In the genomic region with DNA sequence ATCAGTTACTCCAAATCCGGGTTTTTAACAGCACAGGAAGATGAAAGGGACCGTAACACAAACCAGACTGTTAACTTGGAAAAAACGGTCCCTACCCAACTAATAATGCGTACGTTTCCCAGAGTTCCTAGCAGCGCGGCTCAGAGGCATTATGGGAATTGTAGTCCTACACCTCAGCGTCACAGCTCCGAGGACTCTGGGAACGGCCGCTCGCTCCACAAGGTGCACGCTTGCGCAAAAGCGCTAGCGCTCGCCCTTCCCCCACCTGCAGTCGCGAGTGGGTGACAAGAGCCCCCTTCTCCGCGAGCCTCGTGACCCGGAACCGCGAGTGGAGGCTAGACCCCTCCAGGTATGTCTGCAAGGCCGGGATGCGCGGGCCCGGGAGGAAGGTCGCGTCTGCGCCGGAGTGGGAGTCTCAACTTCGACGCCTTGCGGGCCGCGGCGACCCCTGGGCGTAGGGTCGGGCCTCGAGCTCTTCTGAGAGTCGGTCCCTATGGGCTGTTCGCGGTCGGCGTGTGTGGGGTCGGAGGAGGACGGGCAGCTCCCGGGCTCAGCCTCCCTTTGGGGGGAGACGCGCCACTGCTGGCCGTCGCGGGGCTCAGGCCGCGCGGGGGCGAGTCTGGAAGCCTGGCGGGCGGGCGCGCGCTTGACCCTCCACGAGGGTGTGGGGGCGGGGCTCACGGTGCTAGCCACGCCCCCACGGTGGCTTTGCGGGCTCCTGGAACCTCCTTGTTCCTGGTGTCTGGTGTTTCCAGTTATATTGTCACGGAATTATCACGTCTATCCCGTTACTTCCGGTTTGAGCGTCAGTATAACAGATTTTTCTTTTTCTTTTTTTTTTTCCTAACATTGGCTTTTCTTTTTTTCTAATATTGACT, we compare ENCODE assay signal across 8 mouse cellular contexts. TPM values are rescaled to one million over a fixed set of nuclear protein-coding genes. Genes with fewer than 3 reads are reported as not detected.
DNase-seq lines count a peak whose midpoint lies in the region; ATAC-seq lines count a peak whose summit lies in the region.

A gene (plus strand): TSS at position 138 of the 878 bp plus-strand sequence.

- H3K4me3 ChIP-seq in hindbrain, embryonic 13.5 days, result peak within 1 kb of the TSS; percentile 87

- H3K36me3 ChIP-seq in hindbrain, embryonic 13.5 days, result 0 out of 2 replicates have a peak, but pooled peaks cover 2% of the 10 kb centered on the region

- H3K27me3 ChIP-seq in hindbrain, embryonic 13.5 days, result no peaks in the 10 kb centered on the region

- no peaks in the 10 kb centered on the region for H3K9me3 ChIP-seq in hindbrain, embryonic 13.5 days

- WGBS in hindbrain, embryonic 13.5 days, result under 1% methylated on average over 72 of the region's 75 CpGs

- H3K9ac ChIP-seq in hindbrain, embryonic 13.5 days, result peak within 1 kb of the TSS; percentile 87

- H3K4me1 ChIP-seq in hindbrain, embryonic 13.5 days (replicated peaks), result peaks cover 16% of the 10 kb centered on the region

- H3K4me2 ChIP-seq in hindbrain, embryonic 13.5 days, result peak within 1 kb of the TSS; percentile 60

- DNase-seq in NIH3T3 (ENCODE audit: low read depth), result peak; percentile 96
- peak; percentile 97 for DNase-seq in cerebellum, postnatal 10 days
- peak; percentile 91 for DNase-seq in frontal cortex, postnatal 14 days (ENCODE audit: low spot score in 2 of 2)
- DNase-seq in layer of hippocampus, postnatal 25 days (ENCODE audit: extremely low spot score in 1 of 2, low spot score in 1 of 2), result peak; percentile 89 to 92
- peak; percentile 95 for DNase-seq in lung, postnatal 25 days (ENCODE audit: low spot score)
- DNase-seq in retina, embryonic 14.5 days (ENCODE audit: low spot score), result peak; percentile 95
- DNase-seq in thymus, postnatal 4 days, result peak; percentile 95

- peak within 1 kb of the TSS; percentile 93 for H3K27ac ChIP-seq in hindbrain, embryonic 13.5 days

- peak; percentile 99 for ATAC-seq in hindbrain, embryonic 13.5 days (ENCODE audit: low FRiP score)

RNA-seq across cellular contexts. Expression of the gene that starts here (rescaled TPM):
- polyA plus RNA-seq in hindbrain, embryonic 13.5 days (2015; fragmentation: Nextera tagmentation; extraction: Ambion mirVana), result 27.6 and 28.1 TPM in 2 replicates
- 10 to 100 TPM; 19.4 to 22.3 TPM for total RNA-seq in layer of hippocampus, postnatal 25 days (2021)

Comparison
In these comparisons a context has a peak if more than half of its experiments do, and no peak if none do; other contexts are left out.
1. Peak in every context shown above with its lines: DNase-seq, ATAC-seq, H3K4me3 ChIP-seq and H3K27ac ChIP-seq.